Mouse (Mus musculus) liver, embryonic 12.5 days (tissue): ENCODE data around the gene Dhrs13. TPM values are rescaled to one million over a fixed set of nuclear protein-coding genes. Genes with fewer than 3 reads are reported as not detected.
"Not testable (repeated sequence)": the region's sequence is repeated elsewhere in the genome, so short reads cannot be mapped to it uniquely, and the experiment has no call there.

Experiments used
- ATAC-seq: fragments of 200-750 bp; cut with Nextera tagmentation; 2 replicates; pipeline ENCODE4 v1.8.0; 2017; ENCODE audit warnings: moderate number of reproducible peaks, mild to moderate bottlenecking, moderate library complexity
- H3K27ac ChIP-seq: fragments of 300-500 bp; sonication (generic); 2 replicates; pipeline ENCODE4 v1.5.1; 2016; ENCODE audit warnings: mild to moderate bottlenecking
- H3K27me3 ChIP-seq: fragments of 300-500 bp; sonication (generic); replicated peaks from 2 replicates; pipeline ENCODE4 v1.6.1; 2016; ENCODE audit warnings: mild to moderate bottlenecking, moderate library complexity
- H3K36me3 ChIP-seq: fragments of 300-500 bp; sonication (generic); 2 replicates; pipeline ENCODE4 v1.6.1; 2016; ENCODE audit warnings: mild to moderate bottlenecking, moderate library complexity
- H3K4me1 ChIP-seq: fragments of 300-500 bp; sonication (generic); 2 replicates; pipeline ENCODE4 v1.6.1; 2016
- H3K4me2 ChIP-seq: fragments of 300-500 bp; sonication (generic); 2 replicates; pipeline ENCODE4 v1.6.1; 2016; ENCODE audit warnings: mild to moderate bottlenecking, moderate library complexity
- H3K4me3 ChIP-seq: fragments of 300-500 bp; sonication (generic); 2 replicates; pipeline ENCODE4 v1.5.1; 2016; ENCODE audit warnings: mild to moderate bottlenecking, moderate library complexity
- H3K9ac ChIP-seq: fragments of 300-500 bp; sonication (generic); 2 replicates; pipeline ENCODE4 v1.6.1; 2016; ENCODE audit warnings: mild to moderate bottlenecking, moderate library complexity
- H3K9me3 ChIP-seq: fragments of 300-500 bp; sonication (generic); replicated peaks from 2 replicates; pipeline ENCODE4 v1.6.1; 2016; ENCODE audit warnings: mild to moderate bottlenecking, moderate library complexity
- WGBS: fragments of 180-500 bp; shearing (Covaris S2); methylation state at CpG from one replicate; pipeline ENCODE4 v1.1.7; 2016; ENCODE audit not compliant: insufficient replicate concordance; 5-methylcytosine and 5-hydroxymethylcytosine counted together
- polyA plus RNA-seq: library from polyadenylated mRNA; unstranded; fragments of >200 nt; fragmentation: Nextera tagmentation; extraction: Ambion mirVana; gene quantifications from 2 replicates; pipeline ENCODE4 v1.2.1, GENCODE M21; 2016

The Dhrs13 gene
- polyA plus RNA-seq, 1 experiment from 2014 or later: 26.4 TPM

DNA sequence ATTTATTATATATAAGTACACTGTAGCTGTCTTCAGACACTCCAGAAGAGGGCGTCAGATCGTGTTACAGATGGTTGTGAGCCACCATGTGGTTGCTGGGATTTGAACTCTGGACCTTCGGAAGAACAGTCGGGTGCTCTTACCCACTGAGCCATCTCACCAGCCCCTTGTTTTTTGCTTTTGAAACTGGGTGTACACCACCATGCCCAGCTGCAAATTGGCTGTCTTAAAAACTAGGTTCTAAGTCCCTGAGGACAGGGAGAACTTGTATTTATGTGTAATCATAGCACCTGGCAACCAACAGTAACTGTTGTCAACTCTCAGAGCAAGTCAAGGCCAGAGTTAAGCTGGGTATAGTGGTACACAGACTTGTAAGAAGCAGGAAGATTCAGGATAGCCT lies 16.6 kb downstream of the Dhrs13 start:
- Histone ChIP-seq H3K4me1 (peaks cover 23% of the 10 kb centered on the region), H3K36me3 (peaks cover 33% of the 10 kb centered on the region)
- ATAC-seq, H3K4me2 ChIP-seq, H3K27ac ChIP-seq, H3K27me3 ChIP-seq, H3K4me3 ChIP-seq, H3K9ac ChIP-seq, H3K9me3 ChIP-seq: not testable (repeated sequence)
- WGBS: 84% methylated on average over 3 of the region's 4 CpGs

DNA sequence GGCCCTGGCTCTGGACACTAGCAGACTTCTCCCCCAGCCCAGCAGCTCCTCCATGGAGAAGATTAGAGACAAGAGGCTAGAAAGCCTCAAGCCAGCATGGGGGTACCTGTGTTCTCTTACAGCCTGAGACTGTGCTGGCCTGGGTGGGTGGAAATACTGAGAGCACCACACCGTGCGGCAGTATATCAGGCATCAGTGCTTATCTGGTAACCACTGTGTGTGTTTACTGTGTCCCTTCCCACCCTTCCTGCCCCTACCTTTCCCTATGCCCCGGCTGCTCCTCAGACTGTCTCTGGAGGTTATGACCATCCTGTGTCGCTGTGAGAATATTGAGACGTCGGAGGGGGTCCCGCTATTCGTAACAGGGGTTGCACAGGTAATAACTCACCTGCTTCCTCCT lies 21.0 kb downstream of the Dhrs13 start:
- H3K36me3 ChIP-seq: peaks cover 66% of the 10 kb centered on the region
- H3K9me3 ChIP-seq: no peaks in the 10 kb centered on the region
- peak overlapping the region; percentile 21 for H3K4me2 ChIP-seq
- ATAC-seq: peak; percentile 90
- H3K27me3 ChIP-seq: no peaks in the 10 kb centered on the region
- no peak overlapping the region for H3K4me3 ChIP-seq
- WGBS: 59% methylated on average over 8 of the region's 8 CpGs
- H3K4me1 ChIP-seq: peaks cover 29% of the 10 kb centered on the region
- H3K9ac ChIP-seq: peak overlapping the region; percentile 40
- peak overlapping the region; percentile 57 for H3K27ac ChIP-seq

DNA sequence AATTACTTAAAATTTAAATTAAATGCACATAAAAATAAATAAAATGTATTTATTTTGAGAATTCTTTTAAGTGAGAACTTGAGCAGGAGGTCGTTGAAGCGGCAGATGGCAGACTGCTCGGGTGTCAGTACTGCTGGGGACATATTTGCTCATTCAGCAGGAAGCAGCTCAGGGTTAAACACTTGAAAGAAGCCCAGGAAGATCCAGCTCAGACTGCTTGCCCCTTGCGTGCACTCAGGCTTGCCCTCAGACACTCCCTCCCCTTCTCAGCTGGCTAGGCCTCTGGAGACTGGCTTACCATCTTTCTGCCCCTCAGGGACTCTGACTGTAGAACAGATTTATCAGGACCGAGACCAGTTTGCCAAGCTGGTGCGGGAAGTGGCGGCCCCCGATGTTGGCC lies 24.9 kb downstream of the Dhrs13 start:
- no peak overlapping the region for H3K9ac ChIP-seq
- H3K27me3 ChIP-seq: no peaks in the 10 kb centered on the region
- H3K4me1 ChIP-seq: peaks cover 56% of the 10 kb centered on the region
- H3K27ac ChIP-seq: no peak overlapping the region
- H3K4me3 ChIP-seq: no peak overlapping the region
- H3K36me3 ChIP-seq: peaks cover 66% of the 10 kb centered on the region
- H3K9me3 ChIP-seq: no peaks in the 10 kb centered on the region
- H3K4me2 ChIP-seq: no peak overlapping the region
- ATAC-seq: no peak
- 87% methylated on average over 8 of the region's 8 CpGs for WGBS

DNA sequence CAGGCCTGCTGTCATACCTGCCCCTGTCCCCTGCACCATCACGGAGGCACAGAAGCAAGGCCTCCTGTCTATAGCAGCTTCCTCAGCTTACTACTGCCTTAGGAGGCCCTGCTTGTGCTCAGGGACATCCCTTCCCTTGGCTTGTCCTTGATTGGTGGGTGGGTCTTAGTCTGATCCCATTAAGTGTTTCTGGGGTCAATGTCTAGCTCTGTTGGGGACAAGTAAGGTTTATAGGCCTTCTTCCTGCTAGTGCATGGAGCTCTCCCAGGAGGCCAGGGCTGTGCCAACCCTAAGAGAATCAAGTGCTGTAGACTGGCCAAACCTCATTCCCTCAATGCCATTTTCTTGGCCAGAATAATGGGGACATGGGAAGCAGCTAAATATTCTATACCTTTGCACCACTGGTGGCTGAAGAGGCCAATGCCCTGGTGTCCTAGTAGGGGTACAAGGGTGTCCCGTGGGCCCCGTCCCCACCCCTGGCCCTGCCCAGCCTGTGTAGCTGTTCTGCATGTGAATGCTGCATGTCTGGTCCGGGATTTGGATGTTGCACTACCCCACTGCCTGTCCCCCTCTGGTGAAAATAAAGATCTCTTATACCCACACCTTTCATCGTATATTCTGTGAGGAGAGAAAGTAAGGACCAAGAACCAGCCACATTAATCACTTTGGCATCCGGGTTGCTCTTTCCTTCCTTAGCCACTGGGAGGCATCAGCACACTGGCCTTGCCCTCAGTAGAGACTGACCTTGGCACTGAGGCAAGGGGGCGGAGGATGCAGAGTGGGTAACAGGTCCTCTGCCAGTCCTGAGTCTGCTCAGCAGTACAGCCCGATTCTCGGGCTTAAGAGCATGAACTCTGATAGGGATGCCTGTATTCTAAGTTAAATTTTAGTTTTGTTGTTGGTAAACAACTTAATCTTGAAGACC lies 28.0 kb downstream of the Dhrs13 start:
- H3K9me3 ChIP-seq: no peaks in the 10 kb centered on the region
- peak overlapping the region; percentile 84 for H3K27ac ChIP-seq
- H3K4me3 ChIP-seq: no peak overlapping the region
- peaks cover 50% of the 10 kb centered on the region for H3K36me3 ChIP-seq
- peaks cover 60% of the 10 kb centered on the region for H3K4me1 ChIP-seq
- peak overlapping the region; percentile 41 for H3K4me2 ChIP-seq
- no peaks in the 10 kb centered on the region for H3K27me3 ChIP-seq
- ATAC-seq: peak; percentile 85
- 46% methylated on average over 9 of the region's 9 CpGs for WGBS
- H3K9ac ChIP-seq: peak overlapping the region; percentile 47

DNA sequence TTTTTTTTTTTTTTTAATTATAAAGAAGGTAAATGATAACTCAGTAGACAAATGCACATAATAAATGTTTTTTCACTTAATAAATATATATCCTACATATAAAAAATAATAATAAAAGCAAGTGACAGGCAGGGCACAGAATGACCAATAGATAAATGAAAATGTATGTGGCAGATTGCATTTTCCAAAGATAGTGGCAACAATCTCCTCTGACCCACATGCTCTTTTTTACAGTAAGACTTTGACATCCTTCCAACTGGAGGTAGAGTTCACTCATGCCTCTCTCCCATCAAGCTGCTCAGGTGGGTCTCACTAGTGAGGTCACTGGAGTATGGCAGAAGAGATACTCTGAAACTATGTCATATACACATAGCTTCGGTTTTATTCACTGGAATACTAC lies 30.5 kb downstream of the Dhrs13 start:
- H3K36me3 ChIP-seq: peaks cover 25% of the 10 kb centered on the region
- H3K27ac ChIP-seq: peak overlapping the region; percentile 100
- 77% methylated on average over 1 of the region's 1 CpGs for WGBS
- H3K9me3 ChIP-seq: no peaks in the 10 kb centered on the region
- peaks cover 84% of the 10 kb centered on the region for H3K4me1 ChIP-seq
- H3K4me2 ChIP-seq: no peak overlapping the region
- peak overlapping the region; percentile 49 for H3K9ac ChIP-seq
- H3K27me3 ChIP-seq: no peaks in the 10 kb centered on the region
- no peak overlapping the region for H3K4me3 ChIP-seq
- no peak for ATAC-seq

DNA sequence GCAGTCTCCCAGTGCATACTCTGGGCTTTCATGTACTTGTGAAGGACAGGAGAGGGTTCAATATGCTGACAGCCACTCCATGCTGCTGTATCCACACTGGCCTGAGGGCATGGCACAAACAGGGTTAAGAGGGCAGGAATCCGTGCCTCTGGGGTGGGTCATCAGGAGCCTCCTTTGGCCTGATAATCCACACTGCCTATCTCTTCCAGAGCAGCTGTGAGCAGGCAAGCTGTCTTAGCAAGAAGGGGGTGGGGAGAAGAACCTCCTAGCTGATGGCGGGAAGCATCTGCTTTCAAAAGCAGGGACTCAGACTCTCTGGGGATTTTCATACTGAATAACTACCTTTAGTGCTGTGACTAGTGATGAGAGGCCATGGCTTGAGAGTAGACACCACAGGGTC lies 33.8 kb downstream of the Dhrs13 start:
- H3K4me1 ChIP-seq: peaks cover 98% of the 10 kb centered on the region
- H3K27me3 ChIP-seq: no peaks in the 10 kb centered on the region
- no peaks in the 10 kb centered on the region for H3K9me3 ChIP-seq
- ATAC-seq: peak; percentile 83
- H3K9ac ChIP-seq: peak overlapping the region; percentile 81
- 12% methylated on average over 2 of the region's 2 CpGs for WGBS
- peak overlapping the region; percentile 50 for H3K4me2 ChIP-seq
- H3K27ac ChIP-seq: peak overlapping the region; percentile 100
- H3K4me3 ChIP-seq: no peak overlapping the region
- peaks cover 3% of the 10 kb centered on the region; the same call in 1 of the 2 replicates for H3K36me3 ChIP-seq

DNA sequence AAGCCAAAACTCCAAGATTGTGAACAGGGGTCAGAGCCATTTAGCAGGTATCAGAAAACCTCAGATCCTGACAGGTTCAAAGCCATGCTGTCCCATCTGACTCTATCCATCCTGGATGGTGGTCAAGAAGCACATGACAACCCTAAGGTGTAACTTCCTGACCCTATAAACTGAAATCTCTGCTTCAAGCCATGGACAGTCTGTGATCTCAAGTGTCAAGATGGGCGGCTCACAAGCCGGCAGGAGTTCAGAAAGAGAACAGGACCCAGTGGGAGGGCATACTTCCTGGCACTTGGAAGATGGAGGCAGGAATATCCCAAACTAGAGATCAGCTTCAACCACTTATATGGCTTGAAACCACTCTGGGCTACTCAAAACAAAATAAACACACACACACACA lies 34.6 kb downstream of the Dhrs13 start:
- Histone ChIP-seq H3K4me2 (peak overlapping the region; percentile 50), H3K4me3 (no peak overlapping the region)

DNA sequence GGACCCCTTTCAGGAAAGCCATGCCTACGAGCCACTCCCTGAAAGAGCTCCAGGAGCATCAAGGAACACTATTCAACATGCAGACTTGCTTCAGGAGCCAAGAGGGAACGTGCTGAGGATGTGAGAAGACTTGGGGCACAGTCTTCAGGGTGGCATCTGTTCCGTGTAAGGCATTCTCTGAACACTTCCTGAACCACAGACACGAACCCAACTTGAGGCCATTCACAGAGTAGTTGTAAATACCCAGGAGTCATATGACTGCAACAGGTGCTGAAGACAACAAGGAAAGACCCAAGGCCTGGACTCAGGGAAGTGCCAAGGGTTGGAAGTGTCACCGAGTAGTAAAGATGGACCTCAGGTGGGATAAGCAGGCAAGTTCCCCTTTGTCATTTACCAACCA lies 35.5 kb downstream of the Dhrs13 start:
- H3K27ac ChIP-seq: peak overlapping the region; percentile 100
- H3K4me3 ChIP-seq: no peak overlapping the region
- H3K27me3 ChIP-seq: no peaks in the 10 kb centered on the region
- H3K36me3 ChIP-seq: peaks cover 14% of the 10 kb centered on the region
- no peak for ATAC-seq
- H3K4me2 ChIP-seq: peak overlapping the region; percentile 50
- H3K4me1 ChIP-seq: peaks cover 97% of the 10 kb centered on the region
- peak overlapping the region; percentile 81 for H3K9ac ChIP-seq
- 65% methylated on average over 5 of the region's 5 CpGs for WGBS
- no peaks in the 10 kb centered on the region for H3K9me3 ChIP-seq

More for the DNA sequence above, 34.6 kb downstream of the Dhrs13 start:
- Histone ChIP-seq H3K27ac (peak overlapping the region; percentile 100), H3K9me3 (no peaks in the 10 kb centered on the region), H3K9ac (peak overlapping the region; percentile 81), H3K27me3 (no peaks in the 10 kb centered on the region), H3K36me3 (peaks cover 7% of the 10 kb centered on the region; the same call in 1 of the 2 replicates), H3K4me1 (peaks cover 98% of the 10 kb centered on the region)
- WGBS: 70% methylated on average over 2 of the region's 2 CpGs
- no peak for ATAC-seq

DNA sequence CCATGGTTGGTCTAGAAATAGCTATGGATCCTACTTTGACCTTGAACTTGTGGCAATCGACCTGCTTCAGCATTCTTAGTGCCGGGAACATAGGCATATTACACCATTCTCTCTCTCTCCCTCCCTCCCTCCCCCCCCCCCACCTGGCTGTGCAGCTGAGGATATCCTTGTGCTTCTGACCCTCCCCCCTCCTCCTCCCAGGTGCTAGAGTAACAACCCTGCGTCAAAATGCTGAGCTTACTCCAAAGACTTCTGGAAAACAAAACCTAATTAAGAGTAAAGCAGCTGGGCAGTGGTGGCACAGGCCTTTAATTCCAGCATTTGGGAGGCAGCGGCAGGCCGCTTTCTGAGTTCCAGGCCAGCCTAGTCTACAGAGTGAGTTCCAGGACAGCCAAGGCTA lies 37.0 kb downstream of the Dhrs13 start:
- H3K36me3 ChIP-seq: peaks cover 29% of the 10 kb centered on the region
- WGBS: 25% methylated on average over 5 of the region's 5 CpGs
- no peaks in the 10 kb centered on the region for H3K27me3 ChIP-seq
- peak overlapping the region; percentile 34 for H3K4me3 ChIP-seq
- ATAC-seq: no peak
- no peaks in the 10 kb centered on the region for H3K9me3 ChIP-seq
- H3K4me1 ChIP-seq: peaks cover 86% of the 10 kb centered on the region
- H3K4me2 ChIP-seq: peak overlapping the region; percentile 81
- peak overlapping the region; percentile 100 for H3K27ac ChIP-seq
- peak overlapping the region; percentile 81 for H3K9ac ChIP-seq

DNA sequence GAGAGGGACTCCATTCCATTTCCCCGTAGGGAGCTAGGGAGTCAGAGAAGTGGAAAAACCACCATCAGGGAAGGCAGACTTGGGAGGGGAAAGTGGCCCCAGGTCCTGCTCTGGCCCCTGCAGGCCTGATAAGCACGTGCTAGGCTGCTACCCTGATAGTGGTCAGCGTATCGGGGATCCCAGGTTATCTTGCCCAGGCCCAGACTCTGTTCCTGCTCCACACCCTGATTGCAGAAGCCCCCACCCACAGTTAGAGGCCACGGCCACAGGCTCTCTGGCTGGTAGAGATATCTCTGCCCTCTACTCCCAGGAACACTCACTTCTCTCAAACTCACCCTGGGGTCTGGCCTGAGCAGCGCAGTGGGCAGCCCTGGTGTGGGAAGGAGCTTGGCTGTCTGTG lies 37.6 kb downstream of the Dhrs13 start:
- Histone ChIP-seq H3K9ac (peak overlapping the region; percentile 93), H3K27me3 (no peaks in the 10 kb centered on the region), H3K4me2 (peak overlapping the region; percentile 81), H3K9me3 (no peaks in the 10 kb centered on the region), H3K4me3 (peak overlapping the region; percentile 73), H3K4me1 (peaks cover 85% of the 10 kb centered on the region), H3K36me3 (peaks cover 34% of the 10 kb centered on the region), H3K27ac (peak overlapping the region; percentile 100)
- peak; percentile 73 for ATAC-seq
- WGBS: 29% methylated on average over 6 of the region's 6 CpGs

DNA sequence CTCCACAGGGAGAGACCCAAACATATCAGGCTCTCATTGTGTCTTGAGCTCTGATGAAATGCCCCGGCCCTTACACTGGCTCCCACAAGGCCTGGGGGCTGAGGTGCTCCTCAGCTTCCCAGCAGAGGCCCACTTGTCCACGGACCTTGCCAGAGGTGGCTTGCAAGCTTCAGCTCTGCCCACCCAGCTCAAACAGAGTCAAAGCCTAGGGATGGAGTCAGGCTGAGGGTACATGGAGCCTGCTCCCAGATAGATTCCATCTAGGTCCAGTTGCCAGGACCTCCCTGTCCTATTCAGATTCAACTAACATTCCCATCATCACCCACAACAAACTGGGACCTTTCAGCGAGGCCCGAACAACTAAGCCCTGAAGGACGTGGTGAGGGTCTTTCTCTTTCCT lies 39.9 kb downstream of the Dhrs13 start:
- Histone ChIP-seq H3K4me1 (peaks cover 83% of the 10 kb centered on the region), H3K9me3 (no peaks in the 10 kb centered on the region), H3K4me2 (peak overlapping the region; percentile 81), H3K36me3 (peaks cover 57% of the 10 kb centered on the region), H3K27ac (peak overlapping the region; percentile 100), H3K27me3 (no peaks in the 10 kb centered on the region), H3K9ac (peak overlapping the region; percentile 93), H3K4me3 (peak overlapping the region; percentile 73)
- 32% methylated on average over 5 of the region's 5 CpGs for WGBS
- ATAC-seq: no peak

DNA sequence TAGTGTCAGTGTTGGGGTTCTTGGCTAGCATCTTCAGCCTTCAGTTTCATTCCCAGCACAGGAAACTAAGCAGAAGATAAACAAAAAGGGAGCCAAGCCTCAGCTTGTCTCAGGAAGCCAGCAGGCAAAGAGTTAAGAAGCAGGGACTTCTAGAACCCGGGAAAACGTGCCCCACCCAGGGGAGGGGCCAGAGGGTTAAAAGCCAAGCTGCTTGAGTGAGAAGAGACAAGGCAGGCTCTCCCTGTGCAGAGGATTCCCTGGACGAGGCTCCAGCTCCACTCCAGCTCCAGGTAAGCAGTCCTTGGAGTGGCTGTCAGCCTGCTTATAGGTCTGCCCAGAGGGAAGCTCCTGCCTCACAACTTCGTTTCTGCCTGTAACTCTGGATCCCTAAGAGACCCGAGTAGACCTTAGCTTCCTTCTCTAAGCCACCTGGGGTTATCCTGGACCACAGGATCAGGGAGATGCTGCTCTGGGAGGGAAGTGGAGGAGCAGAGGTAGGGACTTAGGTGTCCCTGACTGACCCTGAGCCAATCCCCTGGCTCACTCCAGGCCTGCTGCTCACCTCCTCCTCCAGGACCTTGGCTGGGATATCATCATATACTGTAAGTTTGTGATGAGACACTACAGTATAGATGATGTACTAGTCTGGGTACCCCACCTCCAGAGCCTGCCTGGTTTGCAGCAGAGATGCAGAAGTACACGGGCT lies 40.5 kb downstream of the Dhrs13 start:
- Histone ChIP-seq H3K4me3 (peak overlapping the region; percentile 73), H3K27me3 (no peaks in the 10 kb centered on the region), H3K27ac (peak overlapping the region; percentile 100), H3K9ac (peak overlapping the region; percentile 93), H3K4me2 (peak overlapping the region; percentile 81), H3K36me3 (peaks cover 63% of the 10 kb centered on the region), H3K4me1 (peaks cover 78% of the 10 kb centered on the region), H3K9me3 (no peaks in the 10 kb centered on the region)
- 12% methylated on average over 6 of the region's 6 CpGs for WGBS
- peak; percentile 30 for ATAC-seq
